Mouse (Mus musculus): ENCODE measurements around the gene Gm15557. TPM values are rescaled to one million over a fixed set of nuclear protein-coding genes. Genes with fewer than 3 reads are reported as not detected.

Gm15557 gene
- polyA plus RNA-seq, 1 experiment: not detected

- TF ChIP-seq POLR2A (IDR thresholded peaks at IDR 0.05; ENCODE audit: borderline replicate concordance, low read depth, low read length) (no peak), CTCF (IDR thresholded peaks at IDR 0.05; ENCODE audit: low read depth, low read length) (no peak)
- H3K27ac ChIP-seq (ENCODE audit: insufficient read depth, low read depth, low read length): no peak overlapping the region
- H3K4me1 ChIP-seq (ENCODE audit: control insufficient read depth, insufficient read depth, low read length): no peaks in the 10 kb centered on the region
- H3K4me3 ChIP-seq (ENCODE audit: insufficient read depth, low read length): no peak overlapping the region
Measured at GRCm38 (mm10) chr2:155947390-155948002, 7.0 kb downstream of the Gm15557 start.

GRCm38 (mm10) chr2:155949362-155949761 is 8.8 kb downstream of the Gm15557 start:
- Histone ChIP-seq H3K4me3 (ENCODE audit: insufficient read depth, low read length) (no peak overlapping the region), H3K4me1 (ENCODE audit: control insufficient read depth, insufficient read depth, low read length) (no peaks in the 10 kb centered on the region), H3K27ac (ENCODE audit: insufficient read depth, low read depth, low read length) (no peak overlapping the region)
- no peak for TF ChIP-seq POLR2A (IDR thresholded peaks at IDR 0.05; ENCODE audit: borderline replicate concordance, low read depth, low read length)
- no peak for TF ChIP-seq CTCF (IDR thresholded peaks at IDR 0.05; ENCODE audit: low read depth, low read length)

GRCm38 (mm10) chr2:155952006-155952405 is 11.5 kb downstream of the Gm15557 start:
- Histone ChIP-seq H3K4me3 (ENCODE audit: insufficient read depth, low read length) (no peak overlapping the region), H3K4me1 (ENCODE audit: control insufficient read depth, insufficient read depth, low read length) (no peaks in the 10 kb centered on the region), H3K27ac (ENCODE audit: insufficient read depth, low read depth, low read length) (no peak overlapping the region)
- no peak for TF ChIP-seq POLR2A (IDR thresholded peaks at IDR 0.05; ENCODE audit: borderline replicate concordance, low read depth, low read length)
- TF ChIP-seq CTCF (IDR thresholded peaks at IDR 0.05; ENCODE audit: low read depth, low read length): no peak

GRCm38 (mm10) chr2:155956134-155957059 is 15.9 kb downstream of the Gm15557 start, which contains the start of gene Cep250:
Gene Cep250, plus strand, starts transcription at chr2:155956458.
- TF ChIP-seq POLR2A (IDR thresholded peaks at IDR 0.05; ENCODE audit: borderline replicate concordance, low read depth, low read length) (peak; percentile 51; the same call in 1 of the 2 replicates), CTCF (IDR thresholded peaks at IDR 0.05; ENCODE audit: low read depth, low read length) (no peak)
- peak within 1 kb of the TSS; percentile 83 for H3K27ac ChIP-seq (ENCODE audit: insufficient read depth, low read depth, low read length)
- H3K4me1 ChIP-seq (ENCODE audit: control insufficient read depth, insufficient read depth, low read length): no peaks in the 10 kb centered on the region
- peak within 1 kb of the TSS; percentile 98 for H3K4me3 ChIP-seq (ENCODE audit: insufficient read depth, low read length)

- Histone ChIP-seq H3K4me3 (ENCODE audit: insufficient read depth, low read length) (no peak overlapping the region), H3K27ac (ENCODE audit: insufficient read depth, low read depth, low read length) (no peak overlapping the region), H3K4me1 (ENCODE audit: control insufficient read depth, insufficient read depth, low read length) (no peaks in the 10 kb centered on the region)
- TF ChIP-seq POLR2A (IDR thresholded peaks at IDR 0.05; ENCODE audit: borderline replicate concordance, low read depth, low read length): no peak
- TF ChIP-seq CTCF (IDR thresholded peaks at IDR 0.05; ENCODE audit: low read depth, low read length): no peak
Measured at GRCm38 (mm10) chr2:155959981-155960380, 19.5 kb downstream of the Gm15557 start.

- Histone ChIP-seq H3K27ac (ENCODE audit: insufficient read depth, low read depth, low read length) (no peak overlapping the region), H3K4me3 (ENCODE audit: insufficient read depth, low read length) (no peak overlapping the region), H3K4me1 (ENCODE audit: control insufficient read depth, insufficient read depth, low read length) (no peaks in the 10 kb centered on the region)
- TF ChIP-seq POLR2A (IDR thresholded peaks at IDR 0.05; ENCODE audit: borderline replicate concordance, low read depth, low read length) (no peak), CTCF (IDR thresholded peaks at IDR 0.05; ENCODE audit: low read depth, low read length) (no peak)
Measured at GRCm38 (mm10) chr2:155961862-155962261, 21.3 kb downstream of the Gm15557 start.

GRCm38 (mm10) chr2:155962991-155963390 is 22.5 kb downstream of the Gm15557 start:
- no peak overlapping the region for H3K27ac ChIP-seq (ENCODE audit: insufficient read depth, low read depth, low read length)
- no peaks in the 10 kb centered on the region for H3K4me1 ChIP-seq (ENCODE audit: control insufficient read depth, insufficient read depth, low read length)
- no peak overlapping the region for H3K4me3 ChIP-seq (ENCODE audit: insufficient read depth, low read length)
- TF ChIP-seq POLR2A (IDR thresholded peaks at IDR 0.05; ENCODE audit: borderline replicate concordance, low read depth, low read length): no peak
- no peak for TF ChIP-seq CTCF (IDR thresholded peaks at IDR 0.05; ENCODE audit: low read depth, low read length)

- TF ChIP-seq CTCF (IDR thresholded peaks at IDR 0.05; ENCODE audit: low read depth, low read length) (no peak), POLR2A (IDR thresholded peaks at IDR 0.05; ENCODE audit: borderline replicate concordance, low read depth, low read length) (no peak)
Measured at GRCm38 (mm10) chr2:155973348-155973747, 32.8 kb downstream of the Gm15557 start.

GRCm38 (mm10) chr2:155974087-155974731 is 33.7 kb downstream of the Gm15557 start:
- no peak overlapping the region for H3K4me3 ChIP-seq (ENCODE audit: insufficient read depth, low read length)
- no peak for TF ChIP-seq POLR2A (IDR thresholded peaks at IDR 0.05; ENCODE audit: borderline replicate concordance, low read depth, low read length)
- TF ChIP-seq CTCF (IDR thresholded peaks at IDR 0.05; ENCODE audit: low read depth, low read length): no peak
- H3K27ac ChIP-seq (ENCODE audit: insufficient read depth, low read depth, low read length): no peak overlapping the region
- H3K4me1 ChIP-seq (ENCODE audit: control insufficient read depth, insufficient read depth, low read length): peaks cover 16% of the 10 kb centered on the region

More at GRCm38 (mm10) chr2:155973348-155973747, 32.8 kb downstream of the Gm15557 start:
- H3K4me1 ChIP-seq (ENCODE audit: control insufficient read depth, insufficient read depth, low read length): peaks cover 14% of the 10 kb centered on the region
- no peak overlapping the region for H3K4me3 ChIP-seq (ENCODE audit: insufficient read depth, low read length)
- no peak overlapping the region for H3K27ac ChIP-seq (ENCODE audit: insufficient read depth, low read depth, low read length)
